Mouse (Mus musculus): Measurements from ENCODE around the gene Zscan29. TPM values are rescaled to one million over a fixed set of nuclear protein-coding genes. Genes with fewer than 3 reads are reported as not detected.

Gene Zscan29
- 7.5 and 8.7 TPM in 2 replicates for polyA plus RNA-seq (2012; rRNA removed)

DNA sequence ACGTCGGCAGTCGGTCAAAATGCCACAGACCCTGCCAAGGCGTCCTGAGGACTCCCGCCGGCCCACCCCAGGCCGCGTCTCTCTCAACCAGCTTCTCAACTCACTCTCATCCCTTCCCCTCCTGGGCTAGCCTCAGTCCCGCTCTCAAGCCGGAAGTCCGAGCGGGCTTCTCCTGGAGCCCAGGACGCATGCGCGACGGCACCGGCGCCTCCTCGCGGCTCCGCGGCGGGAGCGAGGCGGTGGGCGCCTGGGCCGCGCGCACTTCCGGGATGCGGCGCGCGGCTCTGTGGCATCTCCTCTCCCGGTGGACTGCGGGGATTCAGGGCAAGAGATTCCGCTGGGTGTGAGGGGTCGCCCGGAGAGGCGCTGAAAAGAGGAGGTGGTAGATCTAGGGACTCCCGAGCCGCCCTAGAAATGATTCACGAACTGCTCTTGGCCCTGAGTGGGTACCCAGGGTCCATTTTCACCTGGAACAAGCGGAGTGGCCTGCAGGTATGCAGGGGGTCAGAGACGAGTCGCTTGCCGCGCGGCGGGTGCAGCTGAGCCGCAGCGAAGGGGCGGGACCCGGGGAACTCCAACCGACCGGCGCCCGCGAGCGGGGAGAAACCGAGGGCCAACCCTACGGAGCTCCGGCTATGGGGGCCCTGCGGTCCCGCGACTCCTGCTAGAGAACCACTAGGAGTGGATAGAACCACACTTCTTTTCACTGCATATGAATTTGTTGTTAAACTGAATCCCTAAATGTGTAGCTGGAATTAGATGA lies at the start of gene Zscan29:
Gene Zscan29, minus strand, starts transcription at position 146 of the 763 bp plus-strand sequence.
- DNase-seq: peak; percentile 92
- under 1% methylated on average over 66 of the region's 66 CpGs for WGBS
- H3K36me3 ChIP-seq (ENCODE audit: control insufficient read depth, insufficient read depth, low read length): peaks cover 15% of the 10 kb centered on the region
- TF ChIP-seq CTCF (IDR thresholded peaks at IDR 0.05; ENCODE audit: borderline replicate concordance, control insufficient read depth, extremely low read depth, insufficient read depth, low read length, poor library complexity): peak; percentile 65; the same call in 1 of the 2 replicates
- peak; percentile 90 for TF ChIP-seq POLR2A (IDR thresholded peaks at IDR 0.05; ENCODE audit: control insufficient read depth, extremely low read depth, insufficient read depth, low read length, poor library complexity)
- peak within 1 kb of the TSS; percentile 43; the same call in 1 of the 2 replicates for H3K27ac ChIP-seq (ENCODE audit: control insufficient read depth, insufficient read depth, low read length)
- H3K4me1 ChIP-seq (replicated peaks; ENCODE audit: control insufficient read depth, insufficient read depth, low read length): peaks cover 14% of the 10 kb centered on the region
- peak within 1 kb of the TSS; percentile 91 for H3K4me3 ChIP-seq (ENCODE audit: control insufficient read depth, insufficient read depth, low read length)
- H3K27me3 ChIP-seq (ENCODE audit: control insufficient read depth, insufficient read depth, low read length): no peaks in the 10 kb centered on the region

DNA sequence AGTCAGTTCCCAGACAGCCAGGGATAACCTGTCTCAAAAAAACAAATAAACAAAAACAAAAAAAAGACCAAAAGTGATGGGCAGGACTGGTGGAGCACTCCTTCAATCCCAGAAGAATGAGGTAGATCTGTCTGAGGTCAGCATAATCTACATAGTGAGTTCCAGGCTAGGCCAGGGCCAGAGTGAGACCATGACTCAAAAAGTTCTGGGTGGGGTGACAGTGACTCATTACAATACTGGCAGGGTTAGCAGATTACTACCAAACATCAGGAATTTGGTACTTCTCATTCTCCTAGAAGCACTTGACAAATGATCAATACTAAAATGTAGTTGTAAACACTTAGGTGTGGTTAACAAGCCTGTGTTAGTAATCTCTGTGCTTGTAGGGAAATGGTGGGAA lies 49.1 kb upstream of the Zscan29 start:
- Histone ChIP-seq H3K4me3 (ENCODE audit: control insufficient read depth, insufficient read depth, low read length) (no peak overlapping the region), H3K4me1 (replicated peaks; ENCODE audit: control insufficient read depth, insufficient read depth, low read length) (no peaks in the 10 kb centered on the region), H3K27me3 (ENCODE audit: control insufficient read depth, insufficient read depth, low read length) (no peaks in the 10 kb centered on the region), H3K36me3 (ENCODE audit: control insufficient read depth, insufficient read depth, low read length) (peaks cover 12% of the 10 kb centered on the region; the same call in 1 of the 2 replicates), H3K27ac (ENCODE audit: control insufficient read depth, insufficient read depth, low read length) (no peak overlapping the region)
- TF ChIP-seq CTCF (IDR thresholded peaks at IDR 0.05; ENCODE audit: borderline replicate concordance, control insufficient read depth, extremely low read depth, insufficient read depth, low read length, poor library complexity) (no peak), POLR2A (IDR thresholded peaks at IDR 0.05; ENCODE audit: control insufficient read depth, extremely low read depth, insufficient read depth, low read length, poor library complexity) (no peak)
- DNase-seq: no peak

DNA sequence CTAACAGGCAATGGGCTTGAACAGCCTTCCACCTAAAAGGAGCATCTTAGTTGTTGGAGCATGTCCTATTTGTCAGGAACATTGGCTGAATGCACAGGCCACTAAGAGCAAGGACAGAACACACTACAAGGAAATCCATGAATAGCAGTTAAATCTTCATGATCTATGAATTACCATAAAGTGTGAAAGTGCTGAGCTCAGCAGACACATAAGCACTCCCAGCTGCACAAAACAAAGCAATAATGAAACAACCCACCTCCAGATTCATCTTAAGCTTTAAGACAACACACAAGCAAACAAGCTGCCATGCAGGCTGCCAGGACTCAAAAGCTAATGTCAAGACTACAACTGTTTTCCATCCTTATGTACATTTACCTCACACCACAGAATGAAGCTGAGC lies 48.3 kb upstream of the Zscan29 start:
- DNase-seq: no peak
- Histone ChIP-seq H3K27ac (ENCODE audit: control insufficient read depth, insufficient read depth, low read length) (no peak overlapping the region), H3K4me1 (replicated peaks; ENCODE audit: control insufficient read depth, insufficient read depth, low read length) (no peaks in the 10 kb centered on the region), H3K36me3 (ENCODE audit: control insufficient read depth, insufficient read depth, low read length) (peaks cover 18% of the 10 kb centered on the region; the same call in 1 of the 2 replicates), H3K27me3 (ENCODE audit: control insufficient read depth, insufficient read depth, low read length) (no peaks in the 10 kb centered on the region), H3K4me3 (ENCODE audit: control insufficient read depth, insufficient read depth, low read length) (no peak overlapping the region)
- no peak for TF ChIP-seq CTCF (IDR thresholded peaks at IDR 0.05; ENCODE audit: borderline replicate concordance, control insufficient read depth, extremely low read depth, insufficient read depth, low read length, poor library complexity)

DNA sequence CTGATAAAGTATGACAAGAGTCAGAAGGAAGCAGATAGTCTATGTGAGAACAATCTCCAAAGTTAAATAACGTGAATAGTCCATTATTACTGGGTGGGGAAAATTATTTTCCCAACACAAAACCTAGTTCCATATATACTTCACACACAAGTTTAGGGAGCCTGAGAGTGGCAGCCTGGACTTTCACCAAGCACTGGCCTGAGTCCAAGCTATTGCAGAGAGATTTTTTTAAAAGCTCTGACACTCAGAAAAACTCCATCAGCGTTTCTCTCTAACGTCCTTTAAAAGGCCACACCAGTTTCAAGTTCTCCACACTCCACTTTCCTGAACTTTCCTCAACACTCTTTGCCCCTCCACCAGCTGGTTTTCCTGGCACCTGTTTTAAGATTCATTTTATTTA lies 43.6 kb upstream of the Zscan29 start:
- peaks cover 15% of the 10 kb centered on the region; the same call in 1 of the 2 replicates for H3K36me3 ChIP-seq (ENCODE audit: control insufficient read depth, insufficient read depth, low read length)
- no peak overlapping the region for H3K27ac ChIP-seq (ENCODE audit: control insufficient read depth, insufficient read depth, low read length)
- H3K27me3 ChIP-seq (ENCODE audit: control insufficient read depth, insufficient read depth, low read length): no peaks in the 10 kb centered on the region
- no peaks in the 10 kb centered on the region for H3K4me1 ChIP-seq (replicated peaks; ENCODE audit: control insufficient read depth, insufficient read depth, low read length)
- no peak for DNase-seq
- TF ChIP-seq CTCF (IDR thresholded peaks at IDR 0.05; ENCODE audit: borderline replicate concordance, control insufficient read depth, extremely low read depth, insufficient read depth, low read length, poor library complexity) (no peak), POLR2A (IDR thresholded peaks at IDR 0.05; ENCODE audit: control insufficient read depth, extremely low read depth, insufficient read depth, low read length, poor library complexity) (no peak)
- WGBS: 93% methylated on average over 3 of the region's 3 CpGs
- no peak overlapping the region for H3K4me3 ChIP-seq (ENCODE audit: control insufficient read depth, insufficient read depth, low read length)

DNA sequence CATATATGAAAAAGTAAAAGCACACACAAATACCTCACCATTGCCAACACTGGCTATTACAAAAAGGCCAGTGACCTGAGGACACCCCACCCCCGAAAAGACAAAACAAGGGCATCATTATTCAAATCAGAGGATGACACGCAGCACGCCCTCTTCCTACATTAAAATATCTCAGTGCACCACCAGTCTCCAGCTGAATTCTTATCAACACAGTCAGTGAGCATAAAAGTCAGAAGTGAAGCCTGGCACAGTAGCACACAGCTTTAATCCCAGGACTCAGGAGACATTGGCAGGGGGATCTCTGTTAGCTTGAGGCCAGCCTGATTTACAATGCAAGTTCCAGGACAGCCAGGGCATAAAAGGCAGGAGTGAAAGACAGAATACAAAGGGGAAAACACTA lies 35.6 kb upstream of the Zscan29 start:
- Histone ChIP-seq H3K27ac (ENCODE audit: control insufficient read depth, insufficient read depth, low read length) (no peak overlapping the region), H3K36me3 (ENCODE audit: control insufficient read depth, insufficient read depth, low read length) (peaks cover 30% of the 10 kb centered on the region), H3K4me3 (ENCODE audit: control insufficient read depth, insufficient read depth, low read length) (no peak overlapping the region), H3K27me3 (ENCODE audit: control insufficient read depth, insufficient read depth, low read length) (no peaks in the 10 kb centered on the region), H3K4me1 (replicated peaks; ENCODE audit: control insufficient read depth, insufficient read depth, low read length) (no peaks in the 10 kb centered on the region)
- no peak for TF ChIP-seq POLR2A (IDR thresholded peaks at IDR 0.05; ENCODE audit: control insufficient read depth, extremely low read depth, insufficient read depth, low read length, poor library complexity)
- no peak for TF ChIP-seq CTCF (IDR thresholded peaks at IDR 0.05; ENCODE audit: borderline replicate concordance, control insufficient read depth, extremely low read depth, insufficient read depth, low read length, poor library complexity)
- WGBS: 97% methylated on average over 3 of the region's 3 CpGs
- no peak for DNase-seq

DNA sequence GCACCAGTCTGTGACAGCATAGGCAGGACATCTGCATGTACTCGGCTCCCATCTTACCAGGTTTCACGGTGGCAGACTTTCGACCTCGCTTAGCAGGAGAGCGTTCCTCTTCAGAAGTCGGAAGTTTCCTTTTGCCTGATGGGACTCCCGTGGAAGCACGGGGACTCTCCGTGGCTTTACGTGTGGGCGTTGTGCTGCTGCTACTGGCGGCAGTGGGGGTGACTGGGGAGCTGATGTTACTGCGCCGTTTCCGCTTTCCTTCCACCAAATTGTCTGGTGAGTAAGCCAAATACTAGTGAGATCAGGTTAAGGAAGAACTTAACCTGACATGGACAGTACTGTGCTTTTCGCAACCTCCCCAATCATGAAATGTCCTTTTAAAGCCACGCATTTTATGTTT lies 33.4 kb upstream of the Zscan29 start:
- Histone ChIP-seq H3K27ac (ENCODE audit: control insufficient read depth, insufficient read depth, low read length) (no peak overlapping the region), H3K27me3 (ENCODE audit: control insufficient read depth, insufficient read depth, low read length) (no peaks in the 10 kb centered on the region), H3K4me3 (ENCODE audit: control insufficient read depth, insufficient read depth, low read length) (no peak overlapping the region), H3K36me3 (ENCODE audit: control insufficient read depth, insufficient read depth, low read length) (peaks cover 44% of the 10 kb centered on the region), H3K4me1 (replicated peaks; ENCODE audit: control insufficient read depth, insufficient read depth, low read length) (no peaks in the 10 kb centered on the region)
- TF ChIP-seq POLR2A (IDR thresholded peaks at IDR 0.05; ENCODE audit: control insufficient read depth, extremely low read depth, insufficient read depth, low read length, poor library complexity) (no peak), CTCF (IDR thresholded peaks at IDR 0.05; ENCODE audit: borderline replicate concordance, control insufficient read depth, extremely low read depth, insufficient read depth, low read length, poor library complexity) (no peak)
- DNase-seq: no peak
- 96% methylated on average over 17 of the region's 17 CpGs for WGBS

All from thymus, adult 2 months (tissue).